Mouse (Mus musculus): ENCODE measurements around the gene Itih5. TPM values are rescaled to one million over a fixed set of nuclear protein-coding genes. Genes with fewer than 3 reads are reported as not detected.

The Itih5 gene
- polyA plus RNA-seq (2017; shearing (Covaris generic)) = 0.87 TPM

DNA sequence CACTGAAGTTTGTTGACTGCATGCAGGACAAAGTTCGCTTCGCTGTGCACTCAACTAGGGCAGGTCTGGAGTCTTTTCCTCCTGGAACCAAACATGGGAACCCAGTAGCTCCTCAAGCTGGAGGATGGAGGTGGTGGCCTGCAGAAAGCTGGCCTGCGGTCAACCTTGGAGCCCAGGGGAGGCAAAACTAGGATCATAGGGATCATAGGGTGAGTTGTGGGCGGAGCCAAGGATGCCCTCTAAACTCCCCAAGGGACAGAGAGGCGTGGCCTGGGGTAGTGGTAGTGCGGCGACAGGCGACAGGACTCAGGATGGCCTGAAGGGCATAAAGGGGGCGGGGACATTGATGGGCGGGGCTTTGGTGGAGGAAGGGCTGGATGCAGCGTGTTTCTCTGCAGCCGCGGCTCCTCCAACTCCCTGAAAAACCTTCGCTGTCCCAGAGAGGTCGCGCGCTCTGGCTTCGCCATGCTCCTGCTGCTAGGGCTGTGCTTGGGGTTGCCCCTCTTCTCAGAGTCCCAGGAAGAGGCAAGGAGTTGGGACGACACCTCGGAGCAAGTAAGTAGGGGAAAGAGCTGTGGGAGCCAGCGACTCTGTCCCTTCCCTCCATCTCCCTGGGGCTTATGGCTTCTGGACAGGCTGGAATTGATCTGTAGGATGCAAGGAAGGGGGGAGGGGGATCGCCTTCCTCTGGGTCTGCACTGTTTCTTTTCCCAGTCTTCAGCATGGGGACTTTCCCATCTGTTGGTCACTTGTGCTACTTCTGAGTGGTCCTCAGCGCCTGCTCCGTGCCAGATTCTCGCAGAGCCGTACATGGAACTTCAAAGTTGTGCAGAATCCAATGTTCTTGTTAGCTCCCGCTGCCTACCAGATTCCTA lies at the start of gene Itih5:
Gene Itih5, plus strand, starts transcription at position 371 of the 875 bp plus-strand sequence.

GRCm38 (mm10) chr2:10131296-10131695 lies 22.1 kb upstream of the Itih5 start, which contains the start of gene Itih2:
Gene Itih2, minus strand, starts transcription at chr2:10131396.

Other genes with a start within 250 kb of the Itih5 start
- gene Taf3, start 105.0 kb upstream of the Itih5 start, polyA plus RNA-seq (2017; shearing (Covaris generic)) = 25.4 TPM
- 316 TPM for gene Atp5c1, start 73.1 kb upstream of the Itih5 start, polyA plus RNA-seq (2017; shearing (Covaris generic))
- gene Kin, start 73.0 kb upstream of the Itih5 start, polyA plus RNA-seq (2017; shearing (Covaris generic)) = 51.1 TPM
- not detected for gene Itih2, start 22.2 kb upstream of the Itih5 start, polyA plus RNA-seq (2017; shearing (Covaris generic))
- 3.3 TPM for gene Sfmbt2, start 216.9 kb downstream of the Itih5 start, polyA plus RNA-seq (2017; shearing (Covaris generic))